Mouse (Mus musculus): ENCODE measurements around the gene Ptpn4.

Gene Ptpn4

GRCm38 (mm10) chr1:119641090-119641812 is 196.2 kb downstream of the Ptpn4 start:
- DNase-seq (ENCODE audit: extremely low spot score) = no peak

- DNase-seq (ENCODE audit: extremely low spot score) = no peak
Observed at GRCm38 (mm10) chr1:119640006-119640405, 197.4 kb downstream of the Ptpn4 start.

- DNase-seq (ENCODE audit: extremely low spot score) = no peak
Observed at GRCm38 (mm10) chr1:119637188-119638023, 200.0 kb downstream of the Ptpn4 start.

GRCm38 (mm10) chr1:119634746-119635145 is 202.7 kb downstream of the Ptpn4 start:
- no peak for DNase-seq (ENCODE audit: extremely low spot score)

- no peak for DNase-seq (ENCODE audit: extremely low spot score)
Observed at GRCm38 (mm10) chr1:119630428-119630827, 207.0 kb downstream of the Ptpn4 start.

GRCm38 (mm10) chr1:119626837-119627236 is 210.6 kb downstream of the Ptpn4 start:
- no peak for DNase-seq (ENCODE audit: extremely low spot score)

GRCm38 (mm10) chr1:119624444-119624843 is 213.0 kb downstream of the Ptpn4 start:
- no peak for DNase-seq (ENCODE audit: extremely low spot score)

- DNase-seq (ENCODE audit: extremely low spot score) = no peak
Observed at GRCm38 (mm10) chr1:119605396-119605795, 232.0 kb downstream of the Ptpn4 start.
